17 mouse cellular contexts compared by ENCODE assay signal in genomic region chr8:105780298-105780697, GRCm38 (mm10). TPM values are rescaled to one million over a fixed set of nuclear protein-coding genes. Genes with fewer than 3 reads are reported as not detected.
"Had no signal": no experiment of that assay in that cellular context is flagged by ENCODE, and none has a peak within 500 bp of the region (broad histone marks: within the 10 kb centered on the region; RNA-seq: fewer than 3 reads in every experiment).

No protein-coding gene starts in this region.

- H3K4me3 ChIP-seq: left cerebral cortex, adult 2 months; liver, embryonic 13.5 days; midbrain, embryonic 13.5 days; stomach, embryonic 15.5 days had no signal

- H3K9ac ChIP-seq: liver, embryonic 13.5 days; midbrain, embryonic 13.5 days; stomach, embryonic 15.5 days had no signal

- H3K9me3 ChIP-seq: liver, embryonic 13.5 days; midbrain, embryonic 13.5 days; stomach, embryonic 15.5 days had no signal

- H3K4me1 ChIP-seq: midbrain, embryonic 13.5 days; stomach, embryonic 15.5 days had no signal

- DNase-seq: kidney, adult 2 months; kidney, postnatal 25 days; layer of hippocampus, postnatal 36 days; liver, embryonic 13.5 days; lung, adult 2 months; lung, postnatal 14 days; lung, postnatal 4 days; thymus, postnatal 25 days had no signal

- H3K27ac ChIP-seq: kidney, postnatal 0 days; left cerebral cortex, adult 2 months; liver, embryonic 13.5 days; midbrain, embryonic 13.5 days; stomach, embryonic 15.5 days had no signal

- H3K4me2 ChIP-seq: liver, embryonic 13.5 days; midbrain, embryonic 13.5 days; stomach, embryonic 15.5 days had no signal

- H3K27me3 ChIP-seq: liver, embryonic 13.5 days; midbrain, embryonic 13.5 days; stomach, embryonic 15.5 days had no signal

- ATAC-seq: midbrain, embryonic 13.5 days had no signal

RNA-seq across cellular contexts. Expression of gene Tsnaxip1, which starts 47.2 kb away (rescaled TPM):
- total RNA-seq: left cerebral cortex, postnatal 10 days; left cerebral cortex, postnatal 36 days; liver, adult 2 months had no signal
- polyA plus RNA-seq: intestine, embryonic 16.5 days; kidney, adult 2 months; large intestine, adult 2 months; liver, adult 2 months; stomach, embryonic 15.5 days had no signal
